10 mouse cellular contexts compared by ENCODE assay signal in genomic region chr7:29126173-29126915, GRCm38 (mm10). TPM values are rescaled to one million over a fixed set of nuclear protein-coding genes. Genes with fewer than 3 reads are reported as not detected.
DNase-seq lines count a peak whose midpoint lies in the region; ATAC-seq lines count a peak whose summit lies in the region.
"Had no signal": no experiment of that assay in that cellular context is flagged by ENCODE, and none has a peak within 500 bp of the region (broad histone marks: within the 10 kb centered on the region; RNA-seq: fewer than 3 reads in every experiment).

No protein-coding gene starts in this region.

- no peak overlapping the region for H3K4me2 ChIP-seq in hindbrain, embryonic 13.5 days
- H3K4me2 ChIP-seq: embryonic facial prominence, embryonic 12.5 days; neural tube, embryonic 12.5 days had no signal

- intact Hi-C loops in gastrocnemius, postnatal 14 days (cut with DNase I; ENCODE audit: low total_unique reads) = no loop called here

- no peaks in the 10 kb centered on the region for H3K9me3 ChIP-seq in hindbrain, embryonic 10.5 days
- H3K9me3 ChIP-seq in hindbrain, embryonic 13.5 days = no peaks in the 10 kb centered on the region
- H3K9me3 ChIP-seq: embryonic facial prominence, embryonic 12.5 days; neural tube, embryonic 12.5 days had no signal

- DNase-seq in hindbrain, embryonic 10.5 days (ENCODE audit: low spot score) = peak; percentile 71
- peak; percentile 80 to 88 for DNase-seq in CD8-positive naive resting alpha-beta T cell, adult 2 months (ENCODE audit: low read depth in 2 of 2, low spot score in 2 of 2)
- peak; percentile 60 for DNase-seq in brain, adult 2 months (ENCODE audit: low read depth, low spot score)
- peak; percentile 53 for DNase-seq in gastrocnemius, postnatal 14 days
- DNase-seq in layer of hippocampus, postnatal 10 days (ENCODE audit: low spot score in 2 of 2) = peak; percentile 40 to 50
- peak; percentile 49 to 68 for DNase-seq in thymus, adult 18-20 months

- H3K27ac ChIP-seq in hindbrain, embryonic 10.5 days = no peak overlapping the region
- H3K27ac ChIP-seq in hindbrain, embryonic 13.5 days = no peak overlapping the region
- H3K27ac ChIP-seq: embryonic facial prominence, embryonic 12.5 days; neural tube, embryonic 12.5 days had no signal

- 41% methylated on average over 7 of the region's 7 CpGs for WGBS in hindbrain, embryonic 10.5 days
- WGBS in hindbrain, embryonic 13.5 days = 35% methylated on average over 7 of the region's 7 CpGs

- H3K9ac ChIP-seq in hindbrain, embryonic 13.5 days = no peak overlapping the region
- H3K9ac ChIP-seq: embryonic facial prominence, embryonic 12.5 days; neural tube, embryonic 12.5 days had no signal

- H3K4me3 ChIP-seq in hindbrain, embryonic 10.5 days = no peak overlapping the region
- H3K4me3 ChIP-seq in hindbrain, embryonic 13.5 days = no peak overlapping the region
- H3K4me3 ChIP-seq: embryonic facial prominence, embryonic 12.5 days; neural tube, embryonic 12.5 days had no signal

- ATAC-seq in hindbrain, embryonic 13.5 days (ENCODE audit: low FRiP score) = no peak
- ATAC-seq in megakaryocyte progenitor cell, adult 5-6 weeks (replicated peaks; ENCODE audit: poor library complexity) = peak; percentile 70

- H3K36me3 ChIP-seq in hindbrain, embryonic 10.5 days = no peaks in the 10 kb centered on the region
- no peaks in the 10 kb centered on the region for H3K36me3 ChIP-seq in hindbrain, embryonic 13.5 days
- H3K36me3 ChIP-seq: embryonic facial prominence, embryonic 12.5 days; neural tube, embryonic 12.5 days had no signal

- H3K4me1 ChIP-seq in hindbrain, embryonic 10.5 days (replicated peaks) = peaks cover 21% of the 10 kb centered on the region
- peaks cover 9% of the 10 kb centered on the region for H3K4me1 ChIP-seq in hindbrain, embryonic 13.5 days (replicated peaks)

- H3K27me3 ChIP-seq in hindbrain, embryonic 10.5 days (ENCODE audit: insufficient read depth, poor library complexity, severe bottlenecking) = peaks cover 15% of the 10 kb centered on the region
- H3K27me3 ChIP-seq in hindbrain, embryonic 13.5 days = peaks cover 21% of the 10 kb centered on the region; the same call in 1 of the 2 replicates
- H3K27me3 ChIP-seq: neural tube, embryonic 12.5 days had no signal

RNA-seq across cellular contexts. Expression of gene Ryr1, which starts 1.4 kb away (rescaled TPM):
- 0.51 and 0.97 TPM in 2 replicates for polyA plus RNA-seq in hindbrain, embryonic 10.5 days (2016; fragmentation: Nextera tagmentation; extraction: Ambion mirVana)
- polyA plus RNA-seq in hindbrain, embryonic 13.5 days (2015; fragmentation: Nextera tagmentation; extraction: Ambion mirVana) = 8.5 and 9.8 TPM in 2 replicates
- 100 to 1,000 TPM; 746 to 901 TPM for total RNA-seq in gastrocnemius, postnatal 14 days (2021)
- 10 to 100 TPM; 12.6 to 13.7 TPM for total RNA-seq in layer of hippocampus, postnatal 10 days (2021)
- total RNA-seq in megakaryocyte progenitor cell, adult 5-6 weeks (2015) = 0.24 and 1.1 TPM in 2 replicates
- 0.12 and 0.44 TPM in 2 replicates for total RNA-seq in megakaryocyte progenitor cell, adult 5-6 weeks (2017)

RNA-seq across cellular contexts. Expression of gene Rasgrp4, which starts 8.3 kb away (rescaled TPM):
- 0.34 and 0.54 TPM in 2 replicates for polyA plus RNA-seq in hindbrain, embryonic 10.5 days (2016; fragmentation: Nextera tagmentation; extraction: Ambion mirVana)
- polyA plus RNA-seq in hindbrain, embryonic 13.5 days (2015; fragmentation: Nextera tagmentation; extraction: Ambion mirVana) = 0.48 and 0.68 TPM in 2 replicates
- total RNA-seq in gastrocnemius, postnatal 14 days (2021) = under 1 TPM; 0.73 to 0.82 TPM
- total RNA-seq in layer of hippocampus, postnatal 10 days (2021) = 1 to 10 TPM; 2.2 to 3.6 TPM
- 1.8 and 3.3 TPM in 2 replicates for total RNA-seq in megakaryocyte progenitor cell, adult 5-6 weeks (2015)
- total RNA-seq in megakaryocyte progenitor cell, adult 5-6 weeks (2017) = 1.5 and 7.2 TPM in 2 replicates

RNA-seq across cellular contexts. Expression of gene Fam98c, which starts 29.7 kb away (rescaled TPM):
- polyA plus RNA-seq in hindbrain, embryonic 10.5 days (2016; fragmentation: Nextera tagmentation; extraction: Ambion mirVana) = 17.6 and 18.4 TPM in 2 replicates
- polyA plus RNA-seq in hindbrain, embryonic 13.5 days (2015; fragmentation: Nextera tagmentation; extraction: Ambion mirVana) = 24.7 and 24.8 TPM in 2 replicates
- total RNA-seq in gastrocnemius, postnatal 14 days (2021) = 10 to 100 TPM; 12.3 to 13.0 TPM
- 10 to 100 TPM; 28.6 to 35.6 TPM for total RNA-seq in layer of hippocampus, postnatal 10 days (2021)
- total RNA-seq in megakaryocyte progenitor cell, adult 5-6 weeks (2015) = 19.4 and 24.1 TPM in 2 replicates
- total RNA-seq in megakaryocyte progenitor cell, adult 5-6 weeks (2017) = 22.6 and 23.4 TPM in 2 replicates

RNA-seq across cellular contexts. Expression of gene Ggn, which starts 43.7 kb away (rescaled TPM):
- polyA plus RNA-seq in hindbrain, embryonic 10.5 days (2016; fragmentation: Nextera tagmentation; extraction: Ambion mirVana) = 1.1 TPM in 2 replicates
- polyA plus RNA-seq in hindbrain, embryonic 13.5 days (2015; fragmentation: Nextera tagmentation; extraction: Ambion mirVana) = 0.49 and 0.65 TPM in 2 replicates
- under 1 TPM; 0.35 to 0.38 TPM for total RNA-seq in gastrocnemius, postnatal 14 days (2021)
- total RNA-seq in layer of hippocampus, postnatal 10 days (2021) = 1 to 10 TPM; 1.0 to 1.2 TPM
- 0.76 and 1.2 TPM in 2 replicates for total RNA-seq in megakaryocyte progenitor cell, adult 5-6 weeks (2015)
- 0.17 and 0.47 TPM in 2 replicates for total RNA-seq in megakaryocyte progenitor cell, adult 5-6 weeks (2017)

RNA-seq across cellular contexts. Expression of gene Spred3, which starts 43.9 kb away (rescaled TPM):
- 3.5 and 3.6 TPM in 2 replicates for polyA plus RNA-seq in hindbrain, embryonic 10.5 days (2016; fragmentation: Nextera tagmentation; extraction: Ambion mirVana)
- polyA plus RNA-seq in hindbrain, embryonic 13.5 days (2015; fragmentation: Nextera tagmentation; extraction: Ambion mirVana) = 7.1 and 8.2 TPM in 2 replicates
- total RNA-seq in gastrocnemius, postnatal 14 days (2021) = 1 to 10 TPM in 1 of 2 experiments, under 1 TPM in 1; 0.78 to 1.8 TPM
- total RNA-seq in layer of hippocampus, postnatal 10 days (2021) = 10 to 100 TPM; 40.7 to 46.8 TPM
- total RNA-seq in megakaryocyte progenitor cell, adult 5-6 weeks (2015) = 0.56 and 2.3 TPM in 2 replicates
- total RNA-seq in megakaryocyte progenitor cell, adult 5-6 weeks (2017) = 0.91 and 2.4 TPM in 2 replicates

Comparison
In these comparisons a context has a peak if more than half of its experiments do, and no peak if none do; other contexts are left out.
1. RNA of gene Ryr1, which starts 1.4 kb away (total RNA-seq): 746 to 901 TPM in gastrocnemius, postnatal 14 days; 12.6 to 13.7 TPM in layer of hippocampus, postnatal 10 days and 0.12 to 1.1 TPM in megakaryocyte progenitor cell, adult 5-6 weeks; every median in the first group is over 10 times any median in the second.
2. Peak in every context shown above with its lines, with median percentiles within 50 percentile points of each other: DNase-seq.